Mouse (Mus musculus) myocyte (in vitro differentiated cells): ENCODE measurements at regions not wholly inside any gene's neighbourhood (a gene's known extent, or its start where the extent isn't known, plus 50 kb on each side); places are given as distances from the start of the nearest gene placed in this dataset.

Experiments used
- H3K27me3 ChIP-seq: one replicate; pipeline ENCODE4 v1.6.1; 2011; ENCODE audit not compliant: control insufficient read depth, insufficient read depth, insufficient read length
- H3K36me3 ChIP-seq: one replicate; pipeline ENCODE4 v1.6.1; 2011; ENCODE audit not compliant: control insufficient read depth, insufficient read depth
- H3K4me2 ChIP-seq: one replicate; pipeline ENCODE4 v1.6.1; 2011; ENCODE audit warnings: low read depth, control low read depth
- H3K4me3 ChIP-seq: one replicate; pipeline ENCODE4 v1.5.1; 2011; ENCODE audit warnings: mild to moderate bottlenecking, control low read depth, moderate library complexity
- H3K79me2 ChIP-seq: one replicate; pipeline ENCODE4 v1.6.1; 2011; ENCODE audit not compliant: control insufficient read depth, insufficient read depth
- H3ac ChIP-seq: one replicate; pipeline ENCODE4 v1.6.1; 2011; ENCODE audit not compliant: control insufficient read depth, insufficient read length
- CEBPB ChIP-seq: IDR thresholded peaks from 2 replicates; pipeline ENCODE4 v1.6.1; 2011; ENCODE audit warnings: mild to moderate bottlenecking, moderate library complexity; ENCODE audit not compliant: poor library complexity, insufficient read depth, severe bottlenecking
- E2F4 ChIP-seq: IDR thresholded peaks from one replicate; pipeline ENCODE4 v1.6.1; 2011; ENCODE audit warnings: mild to moderate bottlenecking, control low read depth, moderate library complexity; ENCODE audit not compliant: insufficient read depth
- MAX ChIP-seq: IDR thresholded peaks from one replicate; pipeline ENCODE4 v1.6.1; 2011; ENCODE audit warnings: low read depth, mild to moderate bottlenecking, control low read depth
- MYOD1 ChIP-seq, 3 experiments: IDR thresholded peaks; one replicate each; pipeline ENCODE4 v1.6.1; 2011; ENCODE audit warnings: control low read depth in 2 of 3, low read depth in 2 of 3, mild to moderate bottlenecking in 2 of 3, moderate library complexity in 1 of 3; ENCODE audit not compliant: insufficient read length in 2 of 3, control insufficient read depth in 1 of 3
- MYOG ChIP-seq, 3 experiments: IDR thresholded peaks; one replicate each; pipeline ENCODE4 v1.6.1; 2011; ENCODE audit warnings: control low read depth in 2 of 3, low read depth in 2 of 3, mild to moderate bottlenecking in 2 of 3; ENCODE audit not compliant: insufficient read length in 2 of 3, control insufficient read depth in 1 of 3, insufficient read depth in 1 of 3
- POLR2A ChIP-seq: IDR thresholded peaks from one replicate; pipeline ENCODE4 v1.6.1; 2011; ENCODE audit warnings: low read depth, mild to moderate bottlenecking, control low read depth, moderate library complexity; ENCODE audit not compliant: insufficient read length
- POLR2AphosphoS2 ChIP-seq: IDR thresholded peaks from one replicate; pipeline ENCODE4 v1.6.1; 2011; ENCODE audit warnings: low read depth, control low read depth; ENCODE audit not compliant: insufficient read length
- REST ChIP-seq: IDR thresholded peaks from one replicate; pipeline ENCODE4 v1.6.1; 2011; ENCODE audit warnings: mild to moderate bottlenecking, control low read depth, moderate library complexity; ENCODE audit not compliant: insufficient read depth, insufficient read length
- SRF ChIP-seq: IDR thresholded peaks from one replicate; pipeline ENCODE4 v1.6.1; 2011; ENCODE audit warnings: low read depth; ENCODE audit not compliant: control insufficient read depth, insufficient read length
- TCF12 ChIP-seq: IDR thresholded peaks from one replicate; pipeline ENCODE4 v1.6.1; 2011; ENCODE audit warnings: mild to moderate bottlenecking, control low read depth; ENCODE audit not compliant: poor library complexity, insufficient read depth, severe bottlenecking
- TCF3 ChIP-seq: IDR thresholded peaks from one replicate; pipeline ENCODE4 v1.6.1; 2011; ENCODE audit warnings: low read depth, control low read depth; ENCODE audit not compliant: insufficient read length
- USF1 ChIP-seq: IDR thresholded peaks from one replicate; pipeline ENCODE4 v1.6.1; 2011; ENCODE audit warnings: low read depth, mild to moderate bottlenecking, control low read depth, moderate library complexity

DNA sequence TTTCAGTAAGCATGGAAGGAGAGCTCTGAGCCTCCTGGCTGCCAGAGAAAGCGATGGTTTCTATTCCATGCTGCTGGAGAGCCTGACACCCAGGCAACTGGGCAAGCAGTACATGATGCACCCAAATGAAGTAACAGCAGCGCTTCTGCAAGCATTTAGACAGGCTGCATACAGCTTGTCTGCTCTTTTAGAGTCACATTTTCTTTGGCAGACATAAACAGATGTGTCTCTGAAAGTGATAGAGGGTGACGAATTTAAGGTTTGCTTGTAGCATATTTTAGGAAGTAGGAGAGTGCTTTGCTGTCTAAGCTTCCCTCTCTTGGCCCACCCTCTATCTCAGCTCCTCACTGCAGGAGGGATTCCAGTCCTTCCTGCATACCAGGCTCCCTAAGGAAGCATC lies 384.0 kb upstream of the Klhl29 start:
- Histone ChIP-seq H3K79me2 (no peaks in the 10 kb centered on the region), H3K36me3 (no peaks in the 10 kb centered on the region), H3K4me2 (no peak overlapping the region), H3K4me3 (no peak overlapping the region), H3ac (no peak overlapping the region), H3K27me3 (no peaks in the 10 kb centered on the region)
- no peak for TF ChIP-seq USF1
- TF ChIP-seq CEBPB: no peak
- no peak for TF ChIP-seq REST
- TF ChIP-seq E2F4: no peak
- no peak for TF ChIP-seq MYOD1 (IDR thresholded peaks at IDR 0.05; ENCODE audit: control insufficient read depth in 1 of 3, insufficient read length in 2 of 3, low read depth in 2 of 3)
- no peak for TF ChIP-seq POLR2AphosphoS2
- TF ChIP-seq POLR2A: no peak
- no peak for TF ChIP-seq TCF3

- Histone ChIP-seq H3K79me2 (no peaks in the 10 kb centered on the region), H3K36me3 (no peaks in the 10 kb centered on the region), H3K4me3 (no peak overlapping the region), H3K27me3 (no peaks in the 10 kb centered on the region), H3K4me2 (no peak overlapping the region), H3ac (no peak overlapping the region)
- TF ChIP-seq REST (no peak), USF1 (no peak), TCF3 (no peak), MYOD1 (IDR thresholded peaks at IDR 0.05; ENCODE audit: control insufficient read depth in 1 of 3, insufficient read length in 2 of 3, low read depth in 2 of 3) (no peak), MAX (no peak), E2F4 (no peak), POLR2A (no peak), TCF12 (no peak), SRF (no peak), POLR2AphosphoS2 (no peak), CEBPB (no peak)
These were observed 382.3 kb upstream of the Klhl29 start for GRCm38 (mm10) chr12:5757766-5758165.

DNA sequence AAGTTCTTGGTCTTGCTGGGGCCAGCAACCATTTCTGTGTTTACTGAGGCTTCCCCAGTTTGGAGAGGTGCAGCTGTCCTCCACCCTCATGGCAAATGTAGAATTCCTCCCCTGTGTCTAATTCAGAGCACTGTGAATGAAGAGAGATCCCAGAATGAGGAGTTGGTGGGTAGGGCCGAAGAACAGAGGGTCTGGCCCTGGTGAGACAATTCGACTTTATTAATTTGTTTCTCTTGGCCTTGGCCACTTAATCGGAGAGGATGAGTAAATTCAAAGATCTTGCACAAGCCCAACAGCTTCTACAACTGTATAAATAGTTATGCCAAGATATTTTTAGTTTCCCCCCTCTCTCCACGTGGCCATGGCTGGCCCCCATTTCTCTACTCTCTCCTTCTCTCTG lies 381.9 kb upstream of the Klhl29 start:
- H3K79me2 ChIP-seq: no peaks in the 10 kb centered on the region
- no peaks in the 10 kb centered on the region for H3K27me3 ChIP-seq
- no peak overlapping the region for H3K4me3 ChIP-seq
- no peak for TF ChIP-seq CEBPB
- no peak for TF ChIP-seq E2F4
- TF ChIP-seq TCF3: no peak
- no peak for TF ChIP-seq REST
- TF ChIP-seq MYOG (IDR thresholded peaks at IDR 0.05; ENCODE audit: control insufficient read depth in 1 of 3, insufficient read depth in 1 of 3, insufficient read length in 2 of 3, low read depth in 2 of 3): no peak
- TF ChIP-seq MAX: no peak
- no peak for TF ChIP-seq SRF
- no peak for TF ChIP-seq POLR2A
- TF ChIP-seq POLR2AphosphoS2: no peak
- TF ChIP-seq USF1: no peak
- TF ChIP-seq MYOD1 (IDR thresholded peaks at IDR 0.05; ENCODE audit: control insufficient read depth in 1 of 3, insufficient read length in 2 of 3, low read depth in 2 of 3): no peak
- no peak for TF ChIP-seq TCF12
- no peaks in the 10 kb centered on the region for H3K36me3 ChIP-seq
- no peak overlapping the region for H3ac ChIP-seq
- H3K4me2 ChIP-seq: no peak overlapping the region

GRCm38 (mm10) chr12:5753831-5754230 lies 378.3 kb upstream of the Klhl29 start:
- Histone ChIP-seq H3K4me3 (no peak overlapping the region), H3K4me2 (no peak overlapping the region), H3K27me3 (no peaks in the 10 kb centered on the region), H3K36me3 (no peaks in the 10 kb centered on the region), H3ac (no peak overlapping the region), H3K79me2 (no peaks in the 10 kb centered on the region)
- TF ChIP-seq MAX (no peak), TCF12 (no peak)

- Histone ChIP-seq H3K36me3 (no peaks in the 10 kb centered on the region), H3ac (no peak overlapping the region), H3K4me2 (no peak overlapping the region), H3K79me2 (no peaks in the 10 kb centered on the region), H3K4me3 (no peak overlapping the region), H3K27me3 (no peaks in the 10 kb centered on the region)
- TF ChIP-seq SRF (no peak), POLR2A (no peak), REST (no peak), MYOD1 (IDR thresholded peaks at IDR 0.05; ENCODE audit: control insufficient read depth in 1 of 3, insufficient read length in 2 of 3, low read depth in 2 of 3) (no peak), E2F4 (no peak), MAX (no peak)
These were observed 368.7 kb upstream of the Klhl29 start for GRCm38 (mm10) chr12:5744086-5744709.
